Mouse (Mus musculus): ENCODE data around the gene Arhgap10.

DNA sequence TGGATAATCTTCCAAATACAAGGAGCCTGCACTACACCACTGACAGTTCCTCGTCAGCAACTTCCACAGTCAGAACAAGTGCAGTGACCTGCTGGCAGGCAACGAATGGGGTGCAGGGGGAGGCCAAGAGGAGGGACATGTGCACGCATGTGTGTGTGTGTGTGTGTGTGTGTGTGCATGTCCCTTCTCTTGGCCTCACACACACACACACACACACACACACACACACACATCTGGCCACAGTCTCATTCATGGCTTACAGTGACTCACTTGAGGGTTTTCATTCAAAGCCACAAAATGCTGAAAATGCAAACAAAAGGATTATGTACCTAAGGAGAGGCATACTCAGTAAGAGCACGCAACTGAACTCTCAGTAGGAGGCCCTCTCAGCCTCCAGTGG is 84.5 kb downstream of the Arhgap10 start:
- TF ChIP-seq CTCF (IDR thresholded peaks at IDR 0.05) (no peak), EP300 (IDR thresholded peaks at IDR 0.05; ENCODE audit: insufficient read depth, low read depth, low read length) (no peak), POLR2A (IDR thresholded peaks at IDR 0.05; ENCODE audit: insufficient read depth, low read depth, low read length) (no peak)
